ENCODE assay signal across 11 mouse cellular contexts in the genomic region with DNA sequence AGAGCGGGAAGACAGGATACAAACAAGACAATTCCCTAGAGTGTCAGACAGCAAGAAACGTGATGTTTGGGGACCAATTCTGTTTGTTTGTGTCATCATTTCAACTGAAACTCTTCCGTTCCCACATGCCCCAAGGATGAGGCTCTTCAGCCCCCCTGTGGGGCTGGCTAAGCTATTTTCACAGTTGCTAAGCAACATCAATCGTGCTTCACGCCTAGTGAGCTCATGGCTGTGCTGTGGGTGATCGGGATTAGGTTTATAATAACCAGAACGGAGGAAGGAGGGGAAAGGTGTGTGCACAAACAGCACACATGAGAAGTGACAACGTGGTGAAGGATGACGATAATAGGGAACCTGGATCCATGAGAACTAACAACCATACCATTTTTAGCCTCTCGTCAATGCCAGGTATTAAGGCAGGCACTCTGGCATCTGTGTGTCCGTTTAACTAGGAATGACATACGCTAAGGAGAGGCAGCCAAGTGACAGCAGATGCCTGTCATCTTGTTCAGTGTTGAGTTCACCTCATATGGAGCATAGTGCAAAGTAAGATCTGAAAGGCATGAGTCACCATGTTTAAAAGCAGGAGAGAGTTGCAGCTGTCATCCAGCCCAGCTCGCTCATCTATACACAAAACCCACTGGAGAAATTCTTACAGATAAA.
DNase-seq lines count a peak whose midpoint lies in the region; ATAC-seq lines count a peak whose summit lies in the region.
"Had no signal": no experiment of that assay in that cellular context is flagged by ENCODE, and none has a peak within 500 bp of the region (broad histone marks: within the 10 kb centered on the region; RNA-seq: fewer than 3 reads in every experiment).

No protein-coding gene starts in this region.

- WGBS in neural tube, embryonic 13.5 days, result 65% methylated on average over 13 of the region's 13 CpGs
- WGBS in midbrain, embryonic 12.5 days, result 59% methylated on average over 13 of the region's 13 CpGs
- WGBS in intestine, embryonic 15.5 days, result 86% methylated on average over 13 of the region's 13 CpGs

- no peaks in the 10 kb centered on the region for H3K36me3 ChIP-seq in neural tube, embryonic 13.5 days
- no peaks in the 10 kb centered on the region for H3K36me3 ChIP-seq in midbrain, embryonic 12.5 days
- no peaks in the 10 kb centered on the region for H3K36me3 ChIP-seq in intestine, embryonic 15.5 days
- H3K36me3 ChIP-seq: lung, embryonic 15.5 days had no signal

- H3K27me3 ChIP-seq in neural tube, embryonic 13.5 days, result no peaks in the 10 kb centered on the region
- H3K27me3 ChIP-seq in midbrain, embryonic 12.5 days, result no peaks in the 10 kb centered on the region
- H3K27me3 ChIP-seq in intestine, embryonic 15.5 days (replicated peaks), result no peaks in the 10 kb centered on the region
- H3K27me3 ChIP-seq: lung, embryonic 15.5 days had no signal

- H3K4me3 ChIP-seq in neural tube, embryonic 13.5 days, result no peak overlapping the region
- no peak overlapping the region for H3K4me3 ChIP-seq in midbrain, embryonic 12.5 days
- H3K4me3 ChIP-seq in intestine, embryonic 15.5 days (replicated peaks), result no peak overlapping the region
- H3K4me3 ChIP-seq: heart, adult 2 months; lung, embryonic 15.5 days had no signal

- H3K27ac ChIP-seq in neural tube, embryonic 13.5 days (replicated peaks), result 0 out of 2 replicates have a peak overlapping the region, but pooled peaks have one; percentile 15
- no peak overlapping the region for H3K27ac ChIP-seq in midbrain, embryonic 12.5 days (replicated peaks)
- no peak overlapping the region for H3K27ac ChIP-seq in intestine, embryonic 15.5 days
- H3K27ac ChIP-seq: heart, adult 2 months; lung, embryonic 15.5 days had no signal

- H3K9me3 ChIP-seq in neural tube, embryonic 13.5 days, result no peaks in the 10 kb centered on the region
- no peaks in the 10 kb centered on the region for H3K9me3 ChIP-seq in midbrain, embryonic 12.5 days
- H3K9me3 ChIP-seq in intestine, embryonic 15.5 days, result no peaks in the 10 kb centered on the region
- H3K9me3 ChIP-seq: lung, embryonic 15.5 days had no signal

- peak; percentile 27 to 54 for DNase-seq in cerebellum, postnatal 4 days (ENCODE audit: low spot score in 2 of 2)
- no peak for DNase-seq in cerebellum, adult 8-10 months
- DNase-seq in neural tube, embryonic 10.5 days (ENCODE audit: extremely low spot score, low spot score), result no peak
- DNase-seq in kidney, adult 18-20 months, result no peak
- no peak for DNase-seq in urinary bladder, postnatal 4 days (ENCODE audit: low spot score in 2 of 2)
- DNase-seq: heart, adult 2 months had no signal

- peak; percentile 71; the same call in 1 of the 2 replicates for ATAC-seq in neural tube, embryonic 13.5 days (ENCODE audit: low read depth)
- peak; percentile 71; the same call in 1 of the 2 replicates for ATAC-seq in midbrain, embryonic 12.5 days (ENCODE audit: low FRiP score, low read depth)
- no peak for ATAC-seq in intestine, embryonic 15.5 days
- ATAC-seq: intestine, postnatal 0 days had no signal

- peak overlapping the region; percentile 18; the same call in 1 of the 2 replicates for H3K4me2 ChIP-seq in neural tube, embryonic 13.5 days
- peak overlapping the region; percentile 21; the same call in 1 of the 2 replicates for H3K4me2 ChIP-seq in midbrain, embryonic 12.5 days (replicated peaks)
- no peak overlapping the region for H3K4me2 ChIP-seq in intestine, embryonic 15.5 days (replicated peaks)
- H3K4me2 ChIP-seq: lung, embryonic 15.5 days had no signal

- H3K4me1 ChIP-seq in neural tube, embryonic 13.5 days (replicated peaks), result 0 out of 2 replicates have a peak, but pooled peaks cover 5% of the 10 kb centered on the region
- peaks cover 8% of the 10 kb centered on the region for H3K4me1 ChIP-seq in midbrain, embryonic 12.5 days
- H3K4me1 ChIP-seq in intestine, embryonic 15.5 days (replicated peaks), result no peaks in the 10 kb centered on the region
- H3K4me1 ChIP-seq: lung, embryonic 15.5 days had no signal

- H3K9ac ChIP-seq in neural tube, embryonic 13.5 days, result no peak overlapping the region
- H3K9ac ChIP-seq in midbrain, embryonic 12.5 days (replicated peaks), result no peak overlapping the region
- H3K9ac ChIP-seq in intestine, embryonic 15.5 days, result no peak overlapping the region
- H3K9ac ChIP-seq: lung, embryonic 15.5 days had no signal

Comparison
In these comparisons a context has a peak if more than half of its experiments do, and no peak if none do; other contexts are left out.
1. DNase-seq: peak in cerebellum, postnatal 4 days (2 of 2); none in cerebellum, adult 8-10 months (single experiment), neural tube, embryonic 10.5 days (single experiment), kidney, adult 18-20 months (single experiment) and urinary bladder, postnatal 4 days (0 of 2).